Comparison of ENCODE assay signal across 8 mouse cellular contexts in genomic region chr14:72532028-72532917, GRCm38 (mm10). TPM values are rescaled to one million over a fixed set of nuclear protein-coding genes. Genes with fewer than 3 reads are reported as not detected.
A peak's percentile ranks its signal among the peaks of the same experiment; 100 is the strongest.
DNase-seq lines count a peak whose midpoint lies in the region; ATAC-seq and TF ChIP-seq lines count a peak whose summit lies in the region.

No protein-coding gene starts in this region.

- WGBS in liver, adult 2 months, result 4% methylated on average over 54 of the region's 54 CpGs
- 3% methylated on average over 54 of the region's 54 CpGs for WGBS in forebrain, embryonic 15.5 days
- 1% methylated on average over 54 of the region's 54 CpGs for WGBS in midbrain, postnatal 0 days

- TF ChIP-seq CTCF in liver, adult 2 months (IDR thresholded peaks at IDR 0.05; ENCODE audit: low read depth, low read length), result no peak
- TF ChIP-seq CTCF in midbrain, postnatal 0 days (IDR thresholded peaks at IDR 0.05), result no peak

- H3K36me3 ChIP-seq in liver, adult 2 months (ENCODE audit: control insufficient read depth, insufficient read depth, low read length), result peaks cover under 1% of the 10 kb centered on the region; the same call in 1 of the 2 replicates
- no peaks in the 10 kb centered on the region for H3K36me3 ChIP-seq in forebrain, embryonic 15.5 days
- H3K36me3 ChIP-seq in midbrain, postnatal 0 days (ENCODE audit: insufficient read depth, low read length), result peaks cover 5% of the 10 kb centered on the region; the same call in 1 of the 2 replicates

- H3K9me3 ChIP-seq in forebrain, embryonic 15.5 days, result no peaks in the 10 kb centered on the region
- no peaks in the 10 kb centered on the region for H3K9me3 ChIP-seq in midbrain, postnatal 0 days (ENCODE audit: low read length)

- TF ChIP-seq POLR2A in liver, adult 2 months (IDR thresholded peaks at IDR 0.05; ENCODE audit: extremely low read depth, insufficient read depth, low read length), result no peak

- peak; percentile 84 for ATAC-seq in forebrain, embryonic 15.5 days (replicated peaks)
- ATAC-seq in midbrain, postnatal 0 days (ENCODE audit: low FRiP score), result peak; percentile 92
- ATAC-seq in activated CD4-positive, CD25-positive, alpha-beta regulatory T cell, adult 4 months, result no peak

- H3K4me2 ChIP-seq in forebrain, embryonic 15.5 days (replicated peaks), result peak overlapping the region; percentile 98
- H3K4me2 ChIP-seq in midbrain, postnatal 0 days (ENCODE audit: low read depth, low read length, poor library complexity, severe bottlenecking), result peak overlapping the region; percentile 74

- H3K27ac ChIP-seq in liver, adult 2 months (replicated peaks; ENCODE audit: insufficient read depth, low read depth, low read length), result no peak overlapping the region
- H3K27ac ChIP-seq in forebrain, embryonic 15.5 days (replicated peaks), result no peak overlapping the region
- H3K27ac ChIP-seq in midbrain, postnatal 0 days (ENCODE audit: low read depth, low read length), result peak overlapping the region; percentile 62

- peak overlapping the region; percentile 43; the same call in 1 of the 2 replicates for H3K4me3 ChIP-seq in liver, adult 2 months (ENCODE audit: insufficient read depth, low read depth, low read length)
- H3K4me3 ChIP-seq in forebrain, embryonic 15.5 days, result peak overlapping the region; percentile 51
- peak overlapping the region; percentile 43 for H3K4me3 ChIP-seq in midbrain, postnatal 0 days (ENCODE audit: low read depth, low read length)

- no peaks in the 10 kb centered on the region for H3K79me2 ChIP-seq in liver, adult 2 months (ENCODE audit: control insufficient read depth, insufficient read depth, low read length)

- peaks cover 13% of the 10 kb centered on the region for H3K4me1 ChIP-seq in liver, adult 2 months (ENCODE audit: control insufficient read depth, insufficient read depth, low read length)
- peaks cover 9% of the 10 kb centered on the region for H3K4me1 ChIP-seq in forebrain, embryonic 15.5 days
- H3K4me1 ChIP-seq in midbrain, postnatal 0 days (ENCODE audit: insufficient read depth, low read length), result peaks cover 4% of the 10 kb centered on the region; the same call in 1 of the 2 replicates

- intact Hi-C loops in gastrocnemius, postnatal 14 days (cut with DNase I; ENCODE audit: low total_unique reads), result no loop called here

- H3K9ac ChIP-seq in liver, adult 2 months (ENCODE audit: low read depth, low read length), result no peak overlapping the region
- H3K9ac ChIP-seq in forebrain, embryonic 15.5 days (replicated peaks), result peak overlapping the region; percentile 54
- peak overlapping the region; percentile 63 for H3K9ac ChIP-seq in midbrain, postnatal 0 days (replicated peaks; ENCODE audit: low read length, poor library complexity, severe bottlenecking)

- peaks cover 9% of the 10 kb centered on the region for H3K27me3 ChIP-seq in liver, adult 2 months (ENCODE audit: control insufficient read depth, insufficient read depth, low read length)
- peaks cover 8% of the 10 kb centered on the region; the same call in 1 of the 2 replicates for H3K27me3 ChIP-seq in forebrain, embryonic 15.5 days
- H3K27me3 ChIP-seq in midbrain, postnatal 0 days (ENCODE audit: insufficient read depth, low read length), result no peaks in the 10 kb centered on the region

- peak; percentile 40 for DNase-seq in liver, adult 2 months (ENCODE audit: extremely low read depth, low read depth, low spot score)
- no peak for DNase-seq in liver
- peak; percentile 24 to 27 for DNase-seq in cerebellum, adult 18-20 months
- DNase-seq in kidney, postnatal 25 days, result peak; percentile 78 to 88
- DNase-seq in midbrain, postnatal 0 days (ENCODE audit: low spot score), result peak; percentile 62
- DNase-seq in gastrocnemius, postnatal 14 days, result no peak

RNA-seq across cellular contexts. Expression of gene Gm9195, which starts 40.6 kb away (rescaled TPM):
- total RNA-seq in liver, adult 2 months (2014; rRNA removed), result under 0.01 TPM in 1 of 2 replicates, not detected in the other
- polyA plus RNA-seq in liver, adult 2 months (2012; rRNA removed), result not detected in 2 replicates
- not detected in 2 replicates for polyA plus RNA-seq in forebrain, embryonic 15.5 days (2015; fragmentation: Nextera tagmentation; extraction: Ambion mirVana)
- total RNA-seq in midbrain, postnatal 0 days (2014; rRNA removed), result not detected in 2 replicates
- not detected in 2 replicates for polyA plus RNA-seq in midbrain, postnatal 0 days (2015; fragmentation: Nextera tagmentation; extraction: Ambion mirVana)
- not detected for total RNA-seq in gastrocnemius, postnatal 14 days (2021)
- under 1 TPM in 1 of 2 experiments, not detected in 1; 0.04 TPM for polyA plus RNA-seq in activated CD4-positive, CD25-positive, alpha-beta regulatory T cell, adult 4 months (2017; shearing (Covaris generic))

Comparison
In these comparisons a context has a peak if more than half of its experiments do, and no peak if none do; other contexts are left out.
1. DNase-seq: peak in liver, adult 2 months (single experiment), cerebellum, adult 18-20 months (2 of 2), kidney, postnatal 25 days (2 of 2) and midbrain, postnatal 0 days (single experiment); none in liver (single experiment) and gastrocnemius, postnatal 14 days (single experiment).
2. Peak in every context shown above with its lines, with median percentiles within 50 percentile points of each other: H3K4me3 ChIP-seq.